Mouse (Mus musculus) kidney, adult 2 months (tissue): ENCODE results near the gene Osbp. TPM values are rescaled to one million over a fixed set of nuclear protein-coding genes. Genes with fewer than 3 reads are reported as not detected.

ENCODE experiments used
- DNase-seq: peaks from one replicate; pipeline ENCODE4 v3.0.0; 2021
- H3K27ac ChIP-seq: fragments of 200-500 bp; 2 replicates; pipeline ENCODE4 v1.5.1; 2012; ENCODE audit warnings: low read depth, low read length, control low read depth, inconsistent platforms; ENCODE audit not compliant: insufficient read depth
- H3K27me3 ChIP-seq: fragments of 200-500 bp; replicated peaks from 2 replicates; pipeline ENCODE4 v1.6.1; 2012; ENCODE audit warnings: mild to moderate bottlenecking, moderate library complexity, low read length, inconsistent platforms; ENCODE audit not compliant: control insufficient read depth, insufficient read depth
- H3K36me3 ChIP-seq: fragments of 200-500 bp; 2 replicates; pipeline ENCODE4 v1.6.1; 2012; ENCODE audit warnings: mild to moderate bottlenecking, moderate library complexity, low read length, inconsistent platforms; ENCODE audit not compliant: control insufficient read depth, insufficient read depth
- H3K4me1 ChIP-seq: fragments of 200-500 bp; 2 replicates; pipeline ENCODE4 v1.6.1; 2011; ENCODE audit warnings: low read length; ENCODE audit not compliant: control insufficient read depth, insufficient read depth
- H3K4me3 ChIP-seq: fragments of 200-500 bp; 2 replicates; pipeline ENCODE4 v1.5.1; 2011; ENCODE audit warnings: mild to moderate bottlenecking, low read depth, low read length, control low read depth; ENCODE audit not compliant: insufficient read depth
- CTCF ChIP-seq: fragments of 200-500 bp; conservative IDR thresholded peaks from 2 replicates; pipeline ENCODE4 v1.5.1; 2011; ENCODE audit warnings: low read depth, mild to moderate bottlenecking, control low read depth, low read length, moderate library complexity, mixed read lengths; ENCODE audit not compliant: insufficient read depth, insufficient read length
- POLR2A ChIP-seq: fragments of 200-500 bp; IDR thresholded peaks from one replicate; pipeline ENCODE4 v1.6.1; 2011; ENCODE audit warnings: low read depth, low read length, control low read depth
- WGBS: fragments of 180-500 bp; shearing (Covaris S2); methylation state at CpG from one replicate; pipeline ENCODE4 v1.1.7; 2018; 5-methylcytosine and 5-hydroxymethylcytosine counted together
- polyA plus RNA-seq: library from polyadenylated mRNA; depleted of rRNA; stranded (reverse); fragments of >200 nt; gene quantifications from 2 replicates; pipeline ENCODE4 v1.2.3, GENCODE M21; 2012

Gene Osbp
- polyA plus RNA-seq, 1 experiment, result 24.8 TPM

- TF ChIP-seq CTCF, result no peak
- TF ChIP-seq POLR2A, result no peak
- Histone ChIP-seq H3K27me3 (no peaks in the 10 kb centered on the region), H3K36me3 (no peaks in the 10 kb centered on the region), H3K27ac (no peak overlapping the region), H3K4me1 (peaks cover 4% of the 10 kb centered on the region; the same call in 1 of the 2 replicates), H3K4me3 (no peak overlapping the region)
- DNase-seq, result peak; percentile 63
- 20% methylated on average over 11 of the region's 11 CpGs for WGBS
Measured at GRCm38 (mm10) chr19:12002125-12002524, 36.4 kb downstream of the Osbp start.

GRCm38 (mm10) chr19:12002791-12003190 is 37.0 kb downstream of the Osbp start:
- DNase-seq, result no peak
- Histone ChIP-seq H3K4me3 (no peak overlapping the region), H3K4me1 (peaks cover 4% of the 10 kb centered on the region; the same call in 1 of the 2 replicates), H3K27me3 (no peaks in the 10 kb centered on the region), H3K27ac (no peak overlapping the region), H3K36me3 (no peaks in the 10 kb centered on the region)
- 62% methylated on average over 14 of the region's 14 CpGs for WGBS
- TF ChIP-seq CTCF (no peak), POLR2A (no peak)

GRCm38 (mm10) chr19:12003568-12003967 is 37.8 kb downstream of the Osbp start:
- TF ChIP-seq CTCF, result no peak
- TF ChIP-seq POLR2A, result no peak
- Histone ChIP-seq H3K4me3 (no peak overlapping the region), H3K27ac (no peak overlapping the region), H3K36me3 (no peaks in the 10 kb centered on the region), H3K4me1 (peaks cover 4% of the 10 kb centered on the region; the same call in 1 of the 2 replicates), H3K27me3 (no peaks in the 10 kb centered on the region)
- DNase-seq, result peak; percentile 64
- WGBS, result 66% methylated on average over 2 of the region's 2 CpGs

- 40% methylated on average over 9 of the region's 9 CpGs for WGBS
- H3K4me3 ChIP-seq, result no peak overlapping the region
- TF ChIP-seq CTCF (no peak), POLR2A (no peak)
Measured at GRCm38 (mm10) chr19:12004216-12005008, 38.7 kb downstream of the Osbp start.

GRCm38 (mm10) chr19:12005376-12006360 is 39.9 kb downstream of the Osbp start:
- no peaks in the 10 kb centered on the region for H3K36me3 ChIP-seq
- peaks cover 4% of the 10 kb centered on the region; the same call in 1 of the 2 replicates for H3K4me1 ChIP-seq
- peak; percentile 88 for DNase-seq
- TF ChIP-seq CTCF, result no peak
- TF ChIP-seq POLR2A, result no peak
- H3K27ac ChIP-seq, result peak overlapping the region; percentile 91
- peak overlapping the region; percentile 94 for H3K4me3 ChIP-seq
- H3K27me3 ChIP-seq, result no peaks in the 10 kb centered on the region
- 4% methylated on average over 41 of the region's 41 CpGs for WGBS

More at GRCm38 (mm10) chr19:12004216-12005008, 38.7 kb downstream of the Osbp start:
- Histone ChIP-seq H3K4me1 (peaks cover 4% of the 10 kb centered on the region; the same call in 1 of the 2 replicates), H3K27ac (peak overlapping the region; percentile 81), H3K36me3 (no peaks in the 10 kb centered on the region), H3K27me3 (no peaks in the 10 kb centered on the region)
- DNase-seq, result peak; percentile 57

GRCm38 (mm10) chr19:12006361-12006947 is 40.7 kb downstream of the Osbp start:
- DNase-seq, result no peak
- 35% methylated on average over 17 of the region's 17 CpGs for WGBS

More at GRCm38 (mm10) chr19:12006361-12006947, 40.7 kb downstream of the Osbp start:
- no peaks in the 10 kb centered on the region for H3K36me3 ChIP-seq
- no peak overlapping the region for H3K27ac ChIP-seq
- TF ChIP-seq CTCF (no peak), POLR2A (no peak)
- H3K4me1 ChIP-seq, result peaks cover 4% of the 10 kb centered on the region; the same call in 1 of the 2 replicates
- H3K4me3 ChIP-seq, result peak overlapping the region; percentile 52
- no peaks in the 10 kb centered on the region for H3K27me3 ChIP-seq
